ENCODE assay signal across 19 mouse cellular contexts in genomic region chr7:117394380-117394779, GRCm38 (mm10). TPM values are rescaled to one million over a fixed set of nuclear protein-coding genes. Genes with fewer than 3 reads are reported as not detected.
DNase-seq lines count a peak whose midpoint lies in the region; ATAC-seq and TF ChIP-seq lines count a peak whose summit lies in the region.
"Had no signal": no experiment of that assay in that cellular context is flagged by ENCODE, and none has a peak within 500 bp of the region (broad histone marks: within the 10 kb centered on the region; RNA-seq: fewer than 3 reads in every experiment).

No protein-coding gene starts in this region.

- H3K4me2 ChIP-seq in liver, embryonic 13.5 days: peak overlapping the region; percentile 37
- 0 out of 2 replicates have a peak overlapping the region, but pooled peaks have one; percentile 15 for H3K4me2 ChIP-seq in liver, postnatal 0 days (ENCODE audit: low read depth, low read length)
- no peak overlapping the region for H3K4me2 ChIP-seq in forebrain, embryonic 11.5 days (ENCODE audit: low read depth, low read length, severe bottlenecking)
- H3K4me2 ChIP-seq: embryonic facial prominence, embryonic 13.5 days; forebrain, embryonic 13.5 days; heart, embryonic 13.5 days; hindbrain, embryonic 13.5 days had no signal

- DNase-seq in spleen, adult 2 months (ENCODE audit: low read depth in 1 of 2, low spot score in 2 of 2): no peak
- DNase-seq in spleen, postnatal 10 days (ENCODE audit: low spot score in 2 of 2): no peak
- no peak for DNase-seq in liver, embryonic 13.5 days
- no peak for DNase-seq in liver, postnatal 0 days
- no peak for DNase-seq in forebrain, embryonic 11.5 days (ENCODE audit: low spot score)
- DNase-seq in cerebellum, adult 11-12 months: no peak
- DNase-seq: adrenal gland, adult 8-10 months; adrenal gland, postnatal 36 days; cerebellum, adult 18-20 months; cerebellum, adult 9-11 months; cerebellum, postnatal 36 days; forebrain, postnatal 0 days; gastrocnemius, postnatal 14 days; heart, adult 11 months had no signal

- TF ChIP-seq EP300 in liver, postnatal 0 days (IDR thresholded peaks at IDR 0.05; ENCODE audit: low read depth): no peak

- H3K4me1 ChIP-seq in spleen, adult 2 months (ENCODE audit: control insufficient read depth, insufficient read depth, insufficient read length): peaks cover 8% of the 10 kb centered on the region; the same call in 1 of the 2 replicates
- peaks cover 40% of the 10 kb centered on the region for H3K4me1 ChIP-seq in liver, embryonic 13.5 days (replicated peaks)
- peaks cover 5% of the 10 kb centered on the region for H3K4me1 ChIP-seq in liver, postnatal 0 days (ENCODE audit: insufficient read depth)
- H3K4me1 ChIP-seq in forebrain, embryonic 11.5 days (replicated peaks; ENCODE audit: control insufficient read depth, insufficient read depth, low read length): 0 out of 2 replicates have a peak, but pooled peaks cover 2% of the 10 kb centered on the region

- H3K4me3 ChIP-seq in spleen, adult 2 months (ENCODE audit: extremely low read depth, insufficient read depth, insufficient read length): no peak overlapping the region
- H3K4me3 ChIP-seq in liver, embryonic 13.5 days (replicated peaks): no peak overlapping the region
- no peak overlapping the region for H3K4me3 ChIP-seq in liver, postnatal 0 days (ENCODE audit: low read depth, low read length)
- no peak overlapping the region for H3K4me3 ChIP-seq in forebrain, embryonic 11.5 days (ENCODE audit: low read depth, low read length)
- H3K4me3 ChIP-seq: embryonic facial prominence, embryonic 13.5 days; forebrain, embryonic 13.5 days; heart, embryonic 13.5 days; hindbrain, embryonic 13.5 days had no signal

- no peaks in the 10 kb centered on the region for H3K9me3 ChIP-seq in liver, embryonic 13.5 days (replicated peaks)
- no peaks in the 10 kb centered on the region for H3K9me3 ChIP-seq in liver, postnatal 0 days (ENCODE audit: low read length)
- H3K9me3 ChIP-seq in forebrain, embryonic 11.5 days (ENCODE audit: control insufficient read depth, low read length): no peaks in the 10 kb centered on the region; the same call in 1 of the 2 replicates
- H3K9me3 ChIP-seq: embryonic facial prominence, embryonic 13.5 days; forebrain, embryonic 13.5 days; heart, embryonic 13.5 days; hindbrain, embryonic 13.5 days had no signal

- peak overlapping the region; percentile 31; the same call in 1 of the 2 replicates for H3K27ac ChIP-seq in spleen, adult 2 months (ENCODE audit: insufficient read depth, low read length)
- peak overlapping the region; percentile 67 for H3K27ac ChIP-seq in liver, embryonic 13.5 days
- peak overlapping the region; percentile 66 for H3K27ac ChIP-seq in liver, postnatal 0 days (ENCODE audit: low read depth)
- no peak overlapping the region for H3K27ac ChIP-seq in forebrain, embryonic 11.5 days (ENCODE audit: low read depth, low read length)
- H3K27ac ChIP-seq: embryonic facial prominence, embryonic 13.5 days; heart, embryonic 13.5 days; hindbrain, embryonic 13.5 days; hindbrain, postnatal 0 days had no signal

- TF ChIP-seq POLR2A in spleen, adult 2 months (IDR thresholded peaks at IDR 0.05; ENCODE audit: low read depth, low read length): no peak

- no peak overlapping the region; the same call in 1 of the 2 replicates for H3K9ac ChIP-seq in liver, embryonic 13.5 days
- H3K9ac ChIP-seq in liver, postnatal 0 days (replicated peaks): no peak overlapping the region
- H3K9ac ChIP-seq in forebrain, embryonic 11.5 days (ENCODE audit: low read length): no peak overlapping the region
- H3K9ac ChIP-seq: embryonic facial prominence, embryonic 13.5 days; forebrain, embryonic 13.5 days; forebrain, postnatal 0 days; heart, embryonic 13.5 days; hindbrain, embryonic 13.5 days had no signal

- 58% methylated on average over 6 of the region's 6 CpGs for WGBS in spleen, adult 2 months
- 22% methylated on average over 6 of the region's 6 CpGs for WGBS in liver, embryonic 13.5 days (ENCODE audit: insufficient replicate concordance)
- whole genome bisulfite sequencing in liver, postnatal 0 days (ENCODE audit: insufficient replicate concordance): 43% methylated on average over 6 of the region's 6 CpGs
- 88% methylated on average over 6 of the region's 6 CpGs for WGBS in forebrain, embryonic 11.5 days

- no peak for TF ChIP-seq CTCF in spleen, adult 2 months (IDR thresholded peaks at IDR 0.05; ENCODE audit: extremely low read depth, insufficient read depth, insufficient read length, insufficient replicate concordance)
- no peak for TF ChIP-seq CTCF in liver, postnatal 0 days (IDR thresholded peaks at IDR 0.05; ENCODE audit: low read depth)

- H3K27me3 ChIP-seq in spleen, adult 2 months (ENCODE audit: control insufficient read depth, insufficient read depth, low read length): no peaks in the 10 kb centered on the region
- H3K27me3 ChIP-seq in liver, embryonic 13.5 days: no peaks in the 10 kb centered on the region
- no peaks in the 10 kb centered on the region for H3K27me3 ChIP-seq in liver, postnatal 0 days (ENCODE audit: insufficient read depth, low read length)
- H3K27me3 ChIP-seq in forebrain, embryonic 11.5 days (ENCODE audit: control insufficient read depth, insufficient read depth, low read length): no peaks in the 10 kb centered on the region
- H3K27me3 ChIP-seq: embryonic facial prominence, embryonic 13.5 days; forebrain, embryonic 13.5 days; heart, embryonic 13.5 days; hindbrain, embryonic 13.5 days had no signal

- peak; percentile 67 for ATAC-seq in liver, embryonic 13.5 days (ENCODE audit: low read depth)
- no peak; the same call in 1 of the 2 replicates for ATAC-seq in liver, postnatal 0 days
- ATAC-seq in forebrain, embryonic 11.5 days (replicated peaks; ENCODE audit: low FRiP score): no peak
- ATAC-seq: forebrain, embryonic 13.5 days; forebrain, postnatal 0 days; hindbrain, postnatal 0 days had no signal

- 0 out of 2 replicates have a peak, but pooled peaks cover 2% of the 10 kb centered on the region for H3K36me3 ChIP-seq in spleen, adult 2 months (ENCODE audit: control insufficient read depth, insufficient read depth, low read length)
- no peaks in the 10 kb centered on the region for H3K36me3 ChIP-seq in liver, embryonic 13.5 days
- no peaks in the 10 kb centered on the region for H3K36me3 ChIP-seq in liver, postnatal 0 days (replicated peaks; ENCODE audit: insufficient read depth, low read length)
- peaks cover 4% of the 10 kb centered on the region; the same call in 1 of the 2 replicates for H3K36me3 ChIP-seq in forebrain, embryonic 11.5 days (ENCODE audit: control insufficient read depth, insufficient read depth, low read length)
- H3K36me3 ChIP-seq: heart, embryonic 13.5 days had no signal

RNA-seq across cellular contexts. Expression of gene Xylt1, which starts 13.6 kb away (rescaled TPM):
- polyA plus RNA-seq in spleen, adult 2 months (2012; rRNA removed): 7.8 and 8.6 TPM in 2 replicates
- polyA plus RNA-seq in liver, embryonic 13.5 days (2015; fragmentation: Nextera tagmentation; extraction: Ambion mirVana): 0.20 and 0.23 TPM in 2 replicates
- 0.20 and 0.31 TPM in 2 replicates for polyA plus RNA-seq in liver, postnatal 0 days (2015; fragmentation: Nextera tagmentation; extraction: Ambion mirVana)
- polyA plus RNA-seq in forebrain, embryonic 11.5 days (2014; fragmentation: Nextera tagmentation; extraction: Ambion mirVana): 4.6 TPM in 2 replicates
